Mouse (Mus musculus) megakaryocyte, embryonic 14.5 days (primary cell): Measurements from ENCODE around the gene Gm44965.

Experiments
- FLI1 ChIP-seq: IDR thresholded peaks from 2 replicates; pipeline ENCODE4 v1.6.1; 2012; ENCODE audit warnings: low read length, inconsistent platforms, mixed read lengths
- GATA1 ChIP-seq: IDR thresholded peaks from 3 replicates; pipeline ENCODE4 v1.6.1; 2012; ENCODE audit warnings: mixed read lengths, low read length, inconsistent platforms, borderline replicate concordance

- no peak for TF ChIP-seq GATA1
- no peak for TF ChIP-seq FLI1
Observed at GRCm38 (mm10) chr6:48629661-48630034, 35.9 kb downstream of the Gm44965 start.
